Mouse (Mus musculus) forebrain, postnatal 0 days (tissue): ENCODE data around the gene Ncor2. TPM values are rescaled to one million over a fixed set of nuclear protein-coding genes. Genes with fewer than 3 reads are reported as not detected.

ENCODE experiments used
- ATAC-seq: fragments of 200-750 bp; cut with Nextera tagmentation; 2 replicates; pipeline ENCODE4 v1.8.0; 2017; ENCODE audit warnings: mild to moderate bottlenecking, moderate library complexity
- DNase-seq: peaks from one replicate; pipeline ENCODE4 v3.0.0-alpha.2; 2015
- H3K27ac ChIP-seq: fragments of 300-500 bp; sonication (generic); 2 replicates; pipeline ENCODE4 v1.5.1; 2014; ENCODE audit warnings: low read depth, mild to moderate bottlenecking, antibody characterized with exemption, low read length, moderate library complexity, mixed read lengths
- H3K27me3 ChIP-seq: fragments of 300-500 bp; sonication (generic); 2 replicates; pipeline ENCODE4 v1.6.1; 2014; ENCODE audit warnings: mild to moderate bottlenecking, low read length, mixed read lengths; ENCODE audit not compliant: insufficient read depth
- H3K36me3 ChIP-seq: fragments of 300-500 bp; sonication (generic); 2 replicates; pipeline ENCODE4 v1.6.1; 2014; ENCODE audit warnings: mild to moderate bottlenecking, moderate library complexity; ENCODE audit not compliant: insufficient read depth
- H3K4me1 ChIP-seq: fragments of 300-500 bp; sonication (generic); 2 replicates; pipeline ENCODE4 v1.6.1; 2014; ENCODE audit warnings: antibody characterized with exemption; ENCODE audit not compliant: insufficient read depth
- H3K4me2 ChIP-seq: fragments of 300-500 bp; sonication (generic); 2 replicates; pipeline ENCODE4 v1.6.1; 2014; ENCODE audit warnings: low read depth, mild to moderate bottlenecking, moderate library complexity
- H3K4me3 ChIP-seq: fragments of 300-500 bp; sonication (generic); 2 replicates; pipeline ENCODE4 v1.5.1; 2014; ENCODE audit warnings: low read depth, low read length, mixed read lengths
- H3K9ac ChIP-seq: fragments of 300-500 bp; sonication (generic); 2 replicates; pipeline ENCODE4 v1.6.1; 2014; ENCODE audit warnings: mild to moderate bottlenecking
- H3K9me3 ChIP-seq: fragments of 300-500 bp; sonication (generic); 2 replicates; pipeline ENCODE4 v1.6.1; 2016; ENCODE audit warnings: low read length
- CTCF ChIP-seq: sonication (generic); IDR thresholded peaks from 2 replicates; pipeline ENCODE4 v1.5.1; 2016; ENCODE audit warnings: antibody characterized with exemption, control low read depth, low read depth
- WGBS: fragments of 180-500 bp; shearing (Covaris S2); extraction: QIAGEN DNeasy Blood & Tissue Kit; methylation state at CpG from one replicate; pipeline ENCODE4 v1.1.7; 2014; 5-methylcytosine and 5-hydroxymethylcytosine counted together
- polyA plus RNA-seq: library from polyadenylated mRNA; unstranded; fragments of >200 nt; fragmentation: Nextera tagmentation; extraction: Ambion mirVana; gene quantifications from 2 replicates; pipeline ENCODE4 v1.2.1, GENCODE M21; 2015
- total RNA-seq: library from RNA; depleted of rRNA; stranded (reverse); fragments of >200 nt; gene quantifications from 2 replicates; pipeline ENCODE4 v1.2.3, GENCODE M21; 2014

The Ncor2 gene
- total and polyA plus RNA-seq, 2 experiments from 2014 or later, result 12.7 to 16.8 TPM

DNA sequence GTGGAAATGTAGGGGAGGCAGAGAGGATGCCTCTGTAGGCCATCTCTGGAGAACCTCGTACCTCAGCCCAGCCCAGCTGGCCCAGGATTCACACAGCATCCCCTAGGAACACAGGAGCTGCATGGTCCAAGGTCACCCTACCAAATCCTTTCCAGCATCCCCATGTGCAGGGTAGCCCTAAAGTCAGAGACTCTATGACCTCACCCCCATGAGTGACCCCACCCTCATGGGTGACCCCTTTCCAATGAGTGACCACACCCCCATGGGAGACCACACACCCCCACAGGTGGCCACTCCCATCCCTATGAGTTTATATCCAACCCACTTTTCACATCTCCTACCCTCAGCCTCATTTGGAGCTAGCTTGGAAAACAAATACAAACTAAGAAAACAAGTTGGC is 51.1 kb downstream of the Ncor2 start:
- no peak overlapping the region; the same call in 1 of the 2 replicates for H3K27ac ChIP-seq
- H3K4me2 ChIP-seq, result no peak overlapping the region
- DNase-seq (no peak), ATAC-seq (no peak)
- H3K36me3 ChIP-seq, result 0 out of 2 replicates have a peak, but pooled peaks cover 5% of the 10 kb centered on the region
- no peaks in the 10 kb centered on the region for H3K9me3 ChIP-seq
- H3K4me3 ChIP-seq, result no peak overlapping the region
- no peaks in the 10 kb centered on the region for H3K27me3 ChIP-seq
- WGBS, result 100% methylated on average over 1 of the region's 1 CpGs
- TF ChIP-seq CTCF, result no peak
- H3K9ac ChIP-seq, result no peak overlapping the region
- peaks cover 19% of the 10 kb centered on the region for H3K4me1 ChIP-seq

DNA sequence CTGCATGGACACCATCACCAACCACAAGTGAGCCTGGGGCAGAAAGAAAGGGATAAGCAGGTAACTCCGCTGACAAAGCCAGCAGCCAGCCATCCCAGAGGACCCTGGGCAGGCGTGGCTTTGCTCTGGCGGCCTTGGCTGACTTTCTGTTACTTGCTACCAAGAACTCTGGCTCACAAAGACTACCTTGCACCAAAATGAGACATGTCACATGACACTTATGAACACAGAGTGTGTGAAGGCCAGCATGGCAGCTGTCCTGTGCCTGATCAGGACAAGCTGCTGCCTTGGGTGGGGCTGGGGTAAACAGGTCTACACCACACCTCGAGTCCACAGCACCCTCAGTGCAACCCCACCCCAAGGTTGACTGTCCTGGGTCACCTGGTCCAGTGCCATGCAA is 51.6 kb downstream of the Ncor2 start:
- WGBS, result 88% methylated on average over 4 of the region's 4 CpGs
- Histone ChIP-seq H3K9ac (no peak overlapping the region), H3K4me3 (no peak overlapping the region), H3K36me3 (peaks cover 5% of the 10 kb centered on the region; the same call in 1 of the 2 replicates), H3K4me2 (no peak overlapping the region), H3K4me1 (peaks cover 17% of the 10 kb centered on the region), H3K27me3 (no peaks in the 10 kb centered on the region), H3K9me3 (no peaks in the 10 kb centered on the region), H3K27ac (no peak overlapping the region)
- ATAC-seq (no peak), DNase-seq (no peak)
- no peak for TF ChIP-seq CTCF

DNA sequence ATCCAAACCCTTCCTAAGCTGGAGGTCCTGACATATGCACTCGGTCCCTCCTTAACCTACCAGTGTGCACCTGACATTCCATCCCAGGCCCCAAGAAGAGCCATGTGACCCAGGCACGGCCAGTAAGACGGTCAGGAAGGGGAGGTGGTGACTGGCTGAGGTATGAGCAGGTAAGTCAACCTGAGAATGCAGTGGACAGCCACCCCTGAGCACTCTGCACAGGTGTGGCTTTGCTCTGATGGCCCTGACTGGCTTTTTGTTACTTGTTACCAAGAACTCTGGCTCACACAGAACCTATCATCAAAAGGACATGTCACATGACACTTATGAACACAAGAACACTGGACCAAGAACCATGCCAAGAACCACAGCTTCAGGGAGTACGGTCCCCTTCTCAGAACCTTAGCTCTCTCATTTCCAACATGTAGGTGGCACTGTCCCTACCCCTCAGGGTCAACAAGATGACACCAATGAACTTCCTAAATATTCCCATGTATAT is 53.0 kb downstream of the Ncor2 start:
- TF ChIP-seq CTCF, result no peak
- Histone ChIP-seq H3K9me3 (no peaks in the 10 kb centered on the region), H3K36me3 (peaks cover 5% of the 10 kb centered on the region; the same call in 1 of the 2 replicates), H3K4me3 (no peak overlapping the region), H3K27me3 (no peaks in the 10 kb centered on the region), H3K9ac (no peak overlapping the region), H3K4me2 (no peak overlapping the region), H3K27ac (peak overlapping the region; percentile 15; the same call in 1 of the 2 replicates), H3K4me1 (peaks cover 14% of the 10 kb centered on the region)
- no peak for ATAC-seq
- WGBS, result 82% methylated on average over 4 of the region's 4 CpGs
- DNase-seq, result no peak

DNA sequence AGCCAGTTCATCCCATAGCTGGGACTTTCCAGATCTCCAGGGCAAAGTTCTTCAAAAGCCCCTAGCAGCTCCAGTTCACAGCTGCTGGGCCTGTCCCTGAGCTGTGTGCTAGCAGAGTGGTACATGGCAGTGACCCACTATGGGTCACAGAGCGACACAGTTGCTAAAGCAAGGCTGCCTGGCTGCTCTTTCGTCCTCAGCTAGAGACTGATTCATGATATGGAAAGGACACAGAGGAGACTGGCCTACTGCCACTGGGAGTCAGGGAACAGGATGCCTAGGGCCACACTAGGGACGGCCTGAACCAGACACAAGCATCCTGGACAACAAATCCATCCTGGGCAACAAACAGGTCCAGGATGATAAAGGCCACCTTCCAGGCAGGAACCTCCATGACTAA is 53.8 kb downstream of the Ncor2 start:
- peaks cover 5% of the 10 kb centered on the region; the same call in 1 of the 2 replicates for H3K36me3 ChIP-seq
- DNase-seq, result no peak
- no peak overlapping the region for H3K4me2 ChIP-seq
- ATAC-seq, result no peak
- H3K4me3 ChIP-seq, result no peak overlapping the region
- 75% methylated on average over 3 of the region's 3 CpGs for WGBS
- 0 out of 2 replicates have a peak overlapping the region, but pooled peaks have one; percentile 15 for H3K27ac ChIP-seq
- no peaks in the 10 kb centered on the region for H3K9me3 ChIP-seq
- no peak overlapping the region for H3K9ac ChIP-seq
- TF ChIP-seq CTCF, result no peak
- no peaks in the 10 kb centered on the region for H3K27me3 ChIP-seq
- H3K4me1 ChIP-seq, result peaks cover 14% of the 10 kb centered on the region

DNA sequence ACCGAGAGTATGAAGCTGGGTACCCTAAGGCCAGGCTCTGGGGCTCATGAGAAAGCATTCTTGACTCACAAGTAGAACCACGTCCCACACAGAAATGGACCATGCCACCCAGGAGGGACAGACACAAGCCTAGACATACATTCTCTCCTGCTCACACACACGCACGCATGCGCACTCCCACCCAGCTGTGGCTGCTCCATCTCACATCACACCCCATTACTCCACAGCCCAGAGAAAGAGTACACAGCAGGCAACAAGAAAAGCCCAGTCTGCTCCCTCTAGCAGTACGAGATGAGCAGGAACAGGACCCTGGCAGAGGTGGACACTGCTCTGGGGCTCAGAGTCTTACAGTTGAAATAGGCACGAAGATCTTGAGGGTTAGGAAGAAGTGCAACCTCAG is 55.0 kb downstream of the Ncor2 start:
- no peak overlapping the region for H3K4me3 ChIP-seq
- WGBS, result 82% methylated on average over 7 of the region's 7 CpGs
- ATAC-seq, result no peak
- no peak for DNase-seq
- no peak for TF ChIP-seq CTCF
- H3K36me3 ChIP-seq, result peaks cover 10% of the 10 kb centered on the region
- H3K4me1 ChIP-seq, result peaks cover 6% of the 10 kb centered on the region
- H3K27ac ChIP-seq, result no peak overlapping the region
- no peak overlapping the region for H3K4me2 ChIP-seq
- H3K9ac ChIP-seq, result no peak overlapping the region
- H3K9me3 ChIP-seq, result no peaks in the 10 kb centered on the region
- no peaks in the 10 kb centered on the region for H3K27me3 ChIP-seq

DNA sequence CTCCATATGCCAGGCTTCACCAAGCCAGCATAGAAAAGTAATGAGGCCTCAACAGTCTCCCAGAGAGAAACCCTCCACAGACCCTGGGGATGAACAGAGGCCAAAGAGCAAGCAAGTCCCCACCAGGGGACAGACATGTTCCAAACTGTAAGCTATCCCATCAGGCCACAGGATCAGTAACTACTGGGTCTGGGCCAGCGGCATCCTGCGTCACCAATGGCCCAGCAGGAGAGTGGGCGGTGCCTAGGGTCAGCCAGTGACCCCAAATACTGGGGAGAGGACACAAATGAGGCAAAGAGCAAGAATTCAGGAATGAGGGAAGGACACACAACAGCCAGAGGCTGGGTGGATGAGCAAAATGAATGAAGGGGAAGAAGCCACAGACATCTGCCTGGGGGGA is 55.8 kb downstream of the Ncor2 start:
- no peak for ATAC-seq
- Histone ChIP-seq H3K9ac (no peak overlapping the region), H3K4me1 (no peaks in the 10 kb centered on the region), H3K9me3 (no peaks in the 10 kb centered on the region), H3K4me3 (no peak overlapping the region), H3K27ac (no peak overlapping the region), H3K27me3 (no peaks in the 10 kb centered on the region), H3K4me2 (no peak overlapping the region), H3K36me3 (peaks cover 18% of the 10 kb centered on the region)
- TF ChIP-seq CTCF, result 0 out of 2 replicates have a peak, but pooled peaks have one; percentile 16
- WGBS, result 38% methylated on average over 3 of the region's 3 CpGs
- DNase-seq, result no peak

DNA sequence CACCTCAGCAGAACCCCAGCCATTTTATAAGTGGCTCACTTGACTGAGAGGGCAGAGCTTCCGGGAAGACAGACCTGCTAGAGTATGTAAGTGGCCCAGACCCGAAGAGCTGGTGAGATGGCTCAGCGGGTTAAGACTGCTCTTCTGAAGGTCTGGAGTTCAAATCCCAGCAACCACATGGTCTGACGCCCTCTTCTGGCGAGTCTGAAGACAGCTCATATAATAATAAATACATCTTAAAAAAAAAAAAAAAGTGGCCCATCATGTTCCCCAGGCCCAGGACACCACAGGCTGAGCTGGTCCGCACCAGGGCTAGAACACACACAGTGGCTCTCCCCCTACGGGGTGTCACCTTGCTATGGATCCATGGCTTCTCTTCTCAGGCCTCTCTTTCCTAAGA is 56.5 kb downstream of the Ncor2 start:
- TF ChIP-seq CTCF, result peak; percentile 18; the same call in 1 of the 2 replicates
- WGBS, result 84% methylated on average over 7 of the region's 7 CpGs
- Histone ChIP-seq H3K9ac (no peak overlapping the region), H3K4me3 (no peak overlapping the region), H3K9me3 (no peaks in the 10 kb centered on the region), H3K36me3 (peaks cover 19% of the 10 kb centered on the region), H3K4me2 (no peak overlapping the region), H3K27me3 (no peaks in the 10 kb centered on the region), H3K27ac (no peak overlapping the region), H3K4me1 (no peaks in the 10 kb centered on the region)
- DNase-seq, result no peak
- no peak for ATAC-seq
